Comparison of ENCODE assay signal across 14 mouse cellular contexts in the genomic region with DNA sequence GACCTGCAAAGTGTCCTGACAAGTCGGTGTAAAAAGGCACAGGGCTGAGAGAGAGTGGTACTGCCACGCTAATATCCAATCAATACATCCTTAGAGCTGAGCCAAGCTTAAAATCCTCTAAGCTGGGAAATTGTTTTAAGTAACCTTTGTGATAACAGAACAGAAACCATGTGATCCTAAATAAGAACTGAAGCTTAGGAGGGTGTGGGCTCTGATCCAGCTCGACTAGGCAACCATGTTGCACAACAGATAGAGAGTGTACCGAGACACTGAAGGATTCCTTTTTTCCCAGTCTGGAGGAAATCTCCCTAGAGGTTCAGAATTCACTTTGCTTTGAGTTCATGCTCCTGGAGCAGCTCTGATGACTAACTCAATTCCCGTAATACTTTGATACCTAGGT. TPM values are rescaled to one million over a fixed set of nuclear protein-coding genes. Genes with fewer than 3 reads are reported as not detected.
A peak's percentile ranks its signal among the peaks of the same experiment; 100 is the strongest.
DNase-seq lines count a peak whose midpoint lies in the region.
"Had no signal": no experiment of that assay in that cellular context is flagged by ENCODE, and none has a peak within 500 bp of the region (broad histone marks: within the 10 kb centered on the region; RNA-seq: fewer than 3 reads in every experiment).

No protein-coding gene starts in this region.

- peak; percentile 37 for DNase-seq in adrenal gland, postnatal 10 days
- no peak for DNase-seq in adrenal gland, adult 8-10 months
- DNase-seq in layer of hippocampus, adult 11-12 months (ENCODE audit: low spot score), result peak; percentile 28
- no peak for DNase-seq in layer of hippocampus, adult 9-11 months
- DNase-seq in right cerebral cortex, postnatal 4 days, result peak; percentile 6
- DNase-seq in right cerebral cortex, postnatal 10 days (ENCODE audit: low spot score in 2 of 2), result no peak
- peak; percentile 51 for DNase-seq in lung, postnatal 36 days
- no peak for DNase-seq in urinary bladder, adult 18-20 months (ENCODE audit: low spot score in 2 of 2)
- DNase-seq: cerebellum, adult 2 months; gastrocnemius, postnatal 10 days; kidney, adult 2 months; kidney, postnatal 14 days; thymus, postnatal 36 days had no signal

RNA-seq across cellular contexts. Expression of gene Ube2e2, which starts 4.5 kb away (rescaled TPM):
- 10 to 100 TPM; 46.1 to 55.3 TPM for total RNA-seq in adrenal gland, postnatal 10 days (2021)
- 10 to 100 TPM; 37.0 to 66.4 (median 46.0) TPM for total RNA-seq in adrenal gland, adult 8-10 months (2022)
- total RNA-seq: CH12.LX had no signal

Comparison
In these comparisons a context has a peak if more than half of its experiments do, and no peak if none do; other contexts are left out.
1. DNase-seq: peak in adrenal gland, postnatal 10 days (single experiment), layer of hippocampus, adult 11-12 months (single experiment), right cerebral cortex, postnatal 4 days (single experiment) and lung, postnatal 36 days (single experiment); none in adrenal gland, adult 8-10 months (single experiment), layer of hippocampus, adult 9-11 months (single experiment), right cerebral cortex, postnatal 10 days (0 of 2) and urinary bladder, adult 18-20 months (0 of 2).